Mouse (Mus musculus) B cell, adult (primary cell): ENCODE data around the gene Serpina3c. TPM values are rescaled to one million over a fixed set of nuclear protein-coding genes. Genes with fewer than 3 reads are reported as not detected.

Experiments used
- total RNA-seq: library from RNA; stranded (reverse); gene quantifications from 4 replicates; pipeline ENCODE4 v1.2.4, GENCODE M21; 2023; ENCODE audit not compliant: inconsistent age

Serpina3c gene
- total RNA-seq = not detected in 4 replicates

DNA sequence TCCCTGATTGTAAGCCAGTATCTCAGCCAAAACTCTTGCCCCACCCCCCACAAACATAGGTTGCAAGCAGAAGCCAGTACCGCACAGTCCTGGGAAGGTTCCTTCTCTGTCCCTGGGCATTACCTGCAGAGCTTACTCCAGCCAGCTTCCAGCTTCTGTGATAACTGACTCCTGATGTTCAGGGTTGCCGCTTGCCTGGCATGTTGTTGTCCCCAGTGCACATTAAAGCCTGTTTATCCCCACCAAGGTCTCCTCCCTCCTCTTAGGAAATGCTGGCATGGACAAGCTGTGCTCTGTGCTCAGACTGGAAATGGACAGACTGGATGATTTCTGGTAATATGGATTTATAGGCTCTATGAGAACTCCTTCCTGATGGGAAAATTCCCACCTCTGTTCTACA is at the start of gene Serpina3c:
Serpina3c (minus strand) TSS at position 215 of the 400 bp plus-strand sequence.

DNA sequence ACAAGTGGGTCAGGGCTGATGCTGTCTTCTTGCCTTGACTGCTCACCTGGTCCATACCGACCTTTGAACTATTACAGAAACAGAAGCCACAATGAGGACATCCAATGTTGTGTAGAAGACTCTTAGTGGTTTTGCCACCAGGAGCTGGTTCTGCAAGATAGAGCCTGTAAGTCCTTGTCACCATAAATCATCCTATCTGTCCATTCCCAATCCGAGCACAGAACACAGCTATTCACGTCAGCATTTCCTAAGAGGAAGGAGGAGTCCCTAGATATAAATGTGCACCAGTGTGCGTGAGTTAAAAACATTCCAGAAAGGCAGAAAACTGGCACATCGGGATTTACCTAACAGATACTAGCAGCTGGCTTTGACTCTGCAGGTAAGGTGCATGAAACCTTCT is 26.0 kb downstream of the Serpina3c start, which contains the start of gene Serpina3b:
Serpina3b (plus strand) TSS at position 301 of the 400 bp plus-strand sequence.

DNA sequence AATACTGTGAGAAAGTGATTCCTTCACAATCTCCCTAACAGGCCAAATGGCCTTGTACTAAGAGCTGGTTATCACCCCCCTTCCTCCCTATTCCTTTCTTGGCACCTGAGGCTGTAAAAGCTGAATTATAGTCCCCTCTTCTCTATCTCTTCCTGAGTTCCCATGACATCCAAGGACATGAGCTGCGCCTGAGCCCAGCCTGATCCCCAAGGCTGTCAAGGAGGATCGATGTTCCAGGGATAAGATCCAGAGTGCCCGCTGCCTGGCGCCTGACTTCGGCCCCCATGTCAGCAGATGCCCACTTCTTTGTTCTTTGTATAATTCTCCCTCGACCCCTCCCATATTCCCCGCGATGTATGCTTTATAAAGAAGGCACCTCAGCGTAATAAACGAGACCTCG is 41.3 kb downstream of the Serpina3c start, which contains the start of gene Serpina3a:
Serpina3a (plus strand) TSS at position 392 of the 400 bp plus-strand sequence.

DNA sequence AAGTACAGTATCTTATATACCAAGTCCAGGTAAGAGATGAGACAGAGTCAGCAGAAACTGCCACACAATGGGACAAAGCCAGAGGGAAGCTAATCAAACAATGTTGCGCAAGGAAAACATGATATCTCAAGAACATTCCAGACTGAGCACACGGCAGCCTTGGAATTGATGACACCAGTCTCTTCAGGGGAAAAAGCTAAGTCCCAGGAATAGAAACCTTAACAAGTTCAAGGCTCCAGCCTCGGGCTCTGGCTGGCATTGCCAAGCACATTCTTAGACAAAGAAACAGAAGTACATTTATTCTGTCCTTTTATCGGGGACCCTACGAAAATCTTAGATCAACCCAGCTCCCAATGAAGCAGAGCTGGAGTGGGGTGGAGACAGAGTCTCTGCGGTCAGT is 52.9 kb downstream of the Serpina3c start, which contains the start of gene Serpina5:
Serpina5 (plus strand) TSS at position 346 of the 400 bp plus-strand sequence.

Other genes starting within 250 kb of the Serpina3c start
- not detected in 4 replicates for gene Serpina1c, start 249.0 kb downstream of the Serpina3c start, total RNA-seq
- gene Serpina1e, start 194.9 kb downstream of the Serpina3c start, total RNA-seq = not detected in 4 replicates
- not detected in 4 replicates for gene Serpina11, start 163.9 kb downstream of the Serpina3c start, total RNA-seq
- gene Serpina9, start 140.1 kb downstream of the Serpina3c start, total RNA-seq = not detected in 4 replicates
- gene Serpina12, start 109.4 kb downstream of the Serpina3c start, total RNA-seq = not detected in 4 replicates
- not detected in 4 replicates for gene Serpina5, start 52.8 kb downstream of the Serpina3c start, total RNA-seq
- gene Serpina3a, start 41.1 kb downstream of the Serpina3c start, total RNA-seq = not detected in 4 replicates
- not detected in 4 replicates for gene Serpina3b, start 25.9 kb downstream of the Serpina3c start, total RNA-seq
- 5.7 to 6.5 TPM (median 6.3 TPM) in 4 replicates for gene Serpina3f, start 60.7 kb upstream of the Serpina3c start, total RNA-seq
- gene Serpina3g, start 82.4 kb upstream of the Serpina3c start, total RNA-seq = 90.4 to 97.7 TPM (median 94.9 TPM) in 4 replicates
- gene Serpina3i, start 109.3 kb upstream of the Serpina3c start, total RNA-seq = 0.87 to 2.8 TPM (median 2.1 TPM) in 4 replicates
- not detected in 4 replicates for gene Serpina3j, start 160.7 kb upstream of the Serpina3c start, total RNA-seq
- not detected in 4 replicates for gene Serpina3k, start 184.6 kb upstream of the Serpina3c start, total RNA-seq
- not detected in 4 replicates for gene Serpina3m, start 184.6 kb upstream of the Serpina3c start, total RNA-seq